Mouse (Mus musculus) right cerebral cortex, adult 2 months (tissue): ENCODE results near the gene Pcgf3.

Experiments used
- DNase-seq, 2 experiments: peaks; one replicate each; pipeline ENCODE4 v3.0.0; 2021 to 2022; ENCODE audit warnings: low spot score in 2 of 2

Pcgf3 gene

GRCm38 (mm10) chr5:108461082-108462065 is at the start of gene Pcgf3:
Pcgf3 (plus strand) TSS chr5:108461232.
- peak; percentile 95 to 96 for DNase-seq

GRCm38 (mm10) chr5:108414711-108415110 is 46.3 kb upstream of the Pcgf3 start:
- DNase-seq, result no peak

GRCm38 (mm10) chr5:108422741-108423140 is 38.3 kb upstream of the Pcgf3 start:
- no peak for DNase-seq

- no peak for DNase-seq
Observed at GRCm38 (mm10) chr5:108423427-108423826, 37.6 kb upstream of the Pcgf3 start.

GRCm38 (mm10) chr5:108427186-108427585 is 33.8 kb upstream of the Pcgf3 start:
- peak; percentile 49 to 55 for DNase-seq

GRCm38 (mm10) chr5:108431196-108431595 is 29.8 kb upstream of the Pcgf3 start:
- DNase-seq, result no peak

- peak; percentile 96 to 98 for DNase-seq
Observed at GRCm38 (mm10) chr5:108433804-108434587, 27.0 kb upstream of the Pcgf3 start, which contains the start of gene Atp5k. Atp5k (minus strand) TSS chr5:108434448.

GRCm38 (mm10) chr5:108436101-108436500 is 24.9 kb upstream of the Pcgf3 start:
- no peak for DNase-seq

GRCm38 (mm10) chr5:108446973-108447372 is 14.1 kb upstream of the Pcgf3 start:
- DNase-seq, result no peak

GRCm38 (mm10) chr5:108447857-108448256 is 13.2 kb upstream of the Pcgf3 start:
- DNase-seq, result no peak

- DNase-seq, result no peak
Observed at GRCm38 (mm10) chr5:108448785-108449668, 12.0 kb upstream of the Pcgf3 start, which contains the start of gene Mfsd7a. Mfsd7a (minus strand) TSS chr5:108448891.

- no peak for DNase-seq
Observed at GRCm38 (mm10) chr5:108450837-108451540, 10.0 kb upstream of the Pcgf3 start.

GRCm38 (mm10) chr5:108451611-108452010 is 9.4 kb upstream of the Pcgf3 start:
- DNase-seq, result no peak

GRCm38 (mm10) chr5:108452422-108452821 is 8.6 kb upstream of the Pcgf3 start:
- no peak for DNase-seq

- DNase-seq, result no peak
Observed at GRCm38 (mm10) chr5:108454094-108454493, 6.9 kb upstream of the Pcgf3 start.

GRCm38 (mm10) chr5:108458706-108459105 is 2.3 kb upstream of the Pcgf3 start:
- DNase-seq, result no peak

- DNase-seq, result no peak
Observed at GRCm38 (mm10) chr5:108460461-108460860, 571 bp upstream of the Pcgf3 start.

GRCm38 (mm10) chr5:108462446-108462845 is 1.4 kb downstream of the Pcgf3 start:
- DNase-seq, result no peak

- no peak for DNase-seq
Observed at GRCm38 (mm10) chr5:108465131-108465891, 4.3 kb downstream of the Pcgf3 start.

- no peak for DNase-seq
Observed at GRCm38 (mm10) chr5:108466647-108467046, 5.6 kb downstream of the Pcgf3 start.
